Mouse (Mus musculus) testis, adult 2 months (tissue): ENCODE results near the gene Pcsk2.

ENCODE experiments used
- CTCF ChIP-seq: fragments of 200-500 bp; IDR thresholded peaks from 2 replicates; pipeline ENCODE4 v1.5.1; 2012; ENCODE audit warnings: low read depth, mild to moderate bottlenecking, inconsistent platforms, low read length, moderate library complexity; ENCODE audit not compliant: control insufficient read depth, insufficient read depth, insufficient replicate concordance
- POLR2A ChIP-seq: fragments of 200-500 bp; IDR thresholded peaks from 2 replicates; pipeline ENCODE4 v1.6.1; 2012; ENCODE audit warnings: low read depth, mild to moderate bottlenecking, inconsistent platforms, low read length, moderate library complexity; ENCODE audit not compliant: control insufficient read depth

- no peak for TF ChIP-seq CTCF
- TF ChIP-seq POLR2A, result peak; percentile 16; the same call in 1 of the 2 replicates
Observed at GRCm38 (mm10) chr2:143862484-143863231, 316.7 kb downstream of the Pcsk2 start, which contains the start of gene Bfsp1.
